Mouse (Mus musculus) embryonic facial prominence, embryonic 15.5 days (tissue): ENCODE measurements around the gene Nop58. TPM values are rescaled to one million over a fixed set of nuclear protein-coding genes. Genes with fewer than 3 reads are reported as not detected.

ENCODE experiments used
- ATAC-seq: fragments of 200-750 bp; cut with Nextera tagmentation; 2 replicates; pipeline ENCODE4 v1.8.0; 2017; ENCODE audit warnings: low read depth, moderate TSS enrichment; ENCODE audit not compliant: insufficient number of reproducible peaks, low FRiP score, low TSS enrichment
- H3K27ac ChIP-seq: fragments of 300-500 bp; sonication (generic); replicated peaks from 2 replicates; pipeline ENCODE4 v1.5.1; 2015; ENCODE audit warnings: mild to moderate bottlenecking, inconsistent platforms
- H3K27me3 ChIP-seq: fragments of 300-500 bp; sonication (generic); 2 replicates; pipeline ENCODE4 v1.6.1; 2015; ENCODE audit warnings: inconsistent platforms
- H3K36me3 ChIP-seq: fragments of 300-500 bp; sonication (generic); 2 replicates; pipeline ENCODE4 v1.6.1; 2015; ENCODE audit warnings: mild to moderate bottlenecking, inconsistent platforms
- H3K4me1 ChIP-seq: fragments of 300-500 bp; sonication (generic); 2 replicates; pipeline ENCODE4 v1.6.1; 2015; ENCODE audit warnings: inconsistent platforms
- H3K4me2 ChIP-seq: fragments of 300-500 bp; sonication (generic); replicated peaks from 2 replicates; pipeline ENCODE4 v1.6.1; 2015; ENCODE audit warnings: mild to moderate bottlenecking, inconsistent platforms
- H3K4me3 ChIP-seq: fragments of 300-500 bp; sonication (generic); replicated peaks from 2 replicates; pipeline ENCODE4 v1.5.1; 2015; ENCODE audit warnings: mild to moderate bottlenecking, inconsistent platforms
- H3K9ac ChIP-seq: fragments of 300-500 bp; sonication (generic); 2 replicates; pipeline ENCODE4 v1.6.1; 2015; ENCODE audit warnings: inconsistent platforms
- H3K9me3 ChIP-seq: fragments of 300-500 bp; sonication (generic); replicated peaks from 2 replicates; pipeline ENCODE4 v1.6.1; 2016; ENCODE audit warnings: inconsistent platforms
- WGBS: fragments of 180-500 bp; shearing (Covaris S2); methylation state at CpG from one replicate; pipeline ENCODE4 v1.1.7; 2015; 5-methylcytosine and 5-hydroxymethylcytosine counted together
- polyA plus RNA-seq: library from polyadenylated mRNA; unstranded; fragments of >200 nt; fragmentation: Nextera tagmentation; extraction: Ambion mirVana; gene quantifications from 2 replicates; pipeline ENCODE4 v1.2.1, GENCODE M21; 2015

Nop58 gene
- polyA plus RNA-seq, 1 experiment from 2014 or later = 212 TPM

GRCm38 (mm10) chr1:59669962-59670630, 14.7 kb upstream of the Nop58 start:
- H3K27me3 ChIP-seq = no peaks in the 10 kb centered on the region
- under 1% methylated on average over 54 of the region's 54 CpGs for WGBS
- H3K9ac ChIP-seq = peak overlapping the region; percentile 98
- peak overlapping the region; percentile 66 for H3K4me2 ChIP-seq
- H3K4me1 ChIP-seq = peaks cover 9% of the 10 kb centered on the region; the same call in 1 of the 2 replicates
- peak; percentile 67 for ATAC-seq
- H3K36me3 ChIP-seq = no peaks in the 10 kb centered on the region
- H3K4me3 ChIP-seq = peak overlapping the region; percentile 97
- no peaks in the 10 kb centered on the region for H3K9me3 ChIP-seq
- H3K27ac ChIP-seq = peak overlapping the region; percentile 97

- H3K27me3 ChIP-seq = no peaks in the 10 kb centered on the region
- H3K4me1 ChIP-seq = peaks cover 9% of the 10 kb centered on the region; the same call in 1 of the 2 replicates
- peak within 1 kb of the TSS; percentile 98 for H3K9ac ChIP-seq
- peak within 1 kb of the TSS; percentile 97 for H3K4me3 ChIP-seq
- no peaks in the 10 kb centered on the region for H3K36me3 ChIP-seq
- H3K9me3 ChIP-seq = no peaks in the 10 kb centered on the region
- H3K4me2 ChIP-seq = peak within 1 kb of the TSS; percentile 66
- ATAC-seq = peak; percentile 90
- under 1% methylated on average over 36 of the region's 36 CpGs for WGBS
- peak within 1 kb of the TSS; percentile 97 for H3K27ac ChIP-seq
Measured at GRCm38 (mm10) chr1:59670641-59671168, 14.1 kb upstream of the Nop58 start, which contains the start of gene Sumo1. Gene Sumo1, minus strand, starts transcription at chr1:59670834.

GRCm38 (mm10) chr1:59673661-59674060, 11.1 kb upstream of the Nop58 start:
- no peak overlapping the region for H3K27ac ChIP-seq
- H3K4me1 ChIP-seq = 0 out of 2 replicates have a peak, but pooled peaks cover 5% of the 10 kb centered on the region
- H3K4me3 ChIP-seq = no peak overlapping the region
- H3K36me3 ChIP-seq = no peaks in the 10 kb centered on the region
- WGBS = 86% methylated on average over 2 of the region's 2 CpGs
- H3K9ac ChIP-seq = no peak overlapping the region
- no peaks in the 10 kb centered on the region for H3K9me3 ChIP-seq
- no peak for ATAC-seq
- no peaks in the 10 kb centered on the region for H3K27me3 ChIP-seq
- no peak overlapping the region for H3K4me2 ChIP-seq

- 0 out of 2 replicates have a peak, but pooled peaks have one; percentile 2 for ATAC-seq
- Histone ChIP-seq H3K4me1 (peaks cover 16% of the 10 kb centered on the region), H3K4me3 (peak overlapping the region; percentile 90), H3K36me3 (no peaks in the 10 kb centered on the region), H3K9me3 (no peaks in the 10 kb centered on the region), H3K4me2 (peak overlapping the region; percentile 72), H3K27ac (peak overlapping the region; percentile 86), H3K27me3 (peaks cover 3% of the 10 kb centered on the region; the same call in 1 of the 2 replicates), H3K9ac (peak overlapping the region; percentile 31; the same call in 1 of the 2 replicates)
- 8% methylated on average over 11 of the region's 11 CpGs for WGBS
Measured at GRCm38 (mm10) chr1:59683926-59684818, 599 bp upstream of the Nop58 start.

GRCm38 (mm10) chr1:59687493-59687892, 2.7 kb downstream of the Nop58 start:
- no peak overlapping the region for H3K9ac ChIP-seq
- 0 out of 2 replicates have a peak overlapping the region, but pooled peaks have one; percentile 1 for H3K4me3 ChIP-seq
- H3K27me3 ChIP-seq = no peaks in the 10 kb centered on the region; the same call in 1 of the 2 replicates
- no peak overlapping the region for H3K4me2 ChIP-seq
- no peak overlapping the region for H3K27ac ChIP-seq
- WGBS = 51% methylated on average over 1 of the region's 1 CpGs
- H3K9me3 ChIP-seq = no peaks in the 10 kb centered on the region
- no peak for ATAC-seq
- H3K36me3 ChIP-seq = peaks cover 13% of the 10 kb centered on the region
- H3K4me1 ChIP-seq = peaks cover 16% of the 10 kb centered on the region

GRCm38 (mm10) chr1:59690467-59690866, 5.7 kb downstream of the Nop58 start:
- no peaks in the 10 kb centered on the region for H3K27me3 ChIP-seq
- 87% methylated on average over 5 of the region's 5 CpGs for WGBS
- no peaks in the 10 kb centered on the region for H3K9me3 ChIP-seq
- no peak overlapping the region for H3K4me2 ChIP-seq
- no peak overlapping the region for H3K27ac ChIP-seq
- H3K4me1 ChIP-seq = peaks cover 16% of the 10 kb centered on the region
- H3K9ac ChIP-seq = no peak overlapping the region
- H3K36me3 ChIP-seq = peaks cover 36% of the 10 kb centered on the region
- no peak for ATAC-seq
- no peak overlapping the region for H3K4me3 ChIP-seq

- H3K36me3 ChIP-seq = peaks cover 78% of the 10 kb centered on the region
- H3K4me1 ChIP-seq = no peaks in the 10 kb centered on the region
- WGBS = 84% methylated on average over 5 of the region's 5 CpGs
- no peak overlapping the region for H3K4me3 ChIP-seq
- no peaks in the 10 kb centered on the region for H3K27me3 ChIP-seq
- ATAC-seq = no peak
- H3K9me3 ChIP-seq = no peaks in the 10 kb centered on the region
- H3K27ac ChIP-seq = no peak overlapping the region
- H3K4me2 ChIP-seq = no peak overlapping the region
- H3K9ac ChIP-seq = no peak overlapping the region
Measured at GRCm38 (mm10) chr1:59697751-59698150, 13.0 kb downstream of the Nop58 start.

- Histone ChIP-seq H3K4me3 (no peak overlapping the region), H3K27ac (no peak overlapping the region), H3K36me3 (peaks cover 75% of the 10 kb centered on the region), H3K9me3 (no peaks in the 10 kb centered on the region), H3K4me2 (no peak overlapping the region), H3K27me3 (no peaks in the 10 kb centered on the region), H3K9ac (no peak overlapping the region), H3K4me1 (no peaks in the 10 kb centered on the region)
- 92% methylated on average over 3 of the region's 3 CpGs for WGBS
- no peak for ATAC-seq
Measured at GRCm38 (mm10) chr1:59698207-59698606, 13.4 kb downstream of the Nop58 start.

- Histone ChIP-seq H3K4me1 (no peaks in the 10 kb centered on the region), H3K4me2 (no peak overlapping the region), H3K4me3 (no peak overlapping the region), H3K9ac (no peak overlapping the region), H3K9me3 (no peaks in the 10 kb centered on the region), H3K36me3 (peaks cover 74% of the 10 kb centered on the region), H3K27me3 (no peaks in the 10 kb centered on the region), H3K27ac (no peak overlapping the region)
- WGBS = 92% methylated on average over 1 of the region's 1 CpGs
- ATAC-seq = no peak
Measured at GRCm38 (mm10) chr1:59701766-59702165, 17.0 kb downstream of the Nop58 start.

- Histone ChIP-seq H3K36me3 (peaks cover 13% of the 10 kb centered on the region; the same call in 1 of the 2 replicates), H3K4me3 (no peak overlapping the region), H3K27me3 (no peaks in the 10 kb centered on the region), H3K4me2 (no peak overlapping the region), H3K9me3 (no peaks in the 10 kb centered on the region), H3K4me1 (no peaks in the 10 kb centered on the region), H3K9ac (no peak overlapping the region), H3K27ac (no peak overlapping the region)
- no peak for ATAC-seq
- 42% methylated on average over 4 of the region's 4 CpGs for WGBS
Measured at GRCm38 (mm10) chr1:59719900-59720299, 35.1 kb downstream of the Nop58 start.

GRCm38 (mm10) chr1:59725661-59726060, 40.9 kb downstream of the Nop58 start:
- Histone ChIP-seq H3K27ac (no peak overlapping the region), H3K9me3 (no peaks in the 10 kb centered on the region), H3K4me3 (no peak overlapping the region), H3K4me2 (no peak overlapping the region), H3K36me3 (no peaks in the 10 kb centered on the region), H3K9ac (no peak overlapping the region), H3K4me1 (0 out of 2 replicates have a peak, but pooled peaks cover 5% of the 10 kb centered on the region), H3K27me3 (no peaks in the 10 kb centered on the region)
- ATAC-seq = no peak
- 33% methylated on average over 4 of the region's 4 CpGs for WGBS
